Mouse (Mus musculus) left cerebral cortex, postnatal 14 days (tissue): ENCODE results near the gene BC052040. TPM values are rescaled to one million over a fixed set of nuclear protein-coding genes. Genes with fewer than 3 reads are reported as not detected.

Experiments used
- DNase-seq, 2 experiments: peaks; one replicate each; pipeline ENCODE4 v3.0.0; 2021 to 2022; ENCODE audit warnings: low spot score in 2 of 2, mixed read lengths in 1 of 2
- intact Hi-C: fragments of 180-260 bp; cut with DNase I; formaldehyde crosslinking; loops from one replicate; pipeline ENCODE4 v1.15.1; 2025
- total RNA-seq, 2 experiments: library from RNA; stranded (reverse); gene quantifications; 2 replicates each; pipeline ENCODE4 v1.2.3; 2021

The BC052040 gene
- total RNA-seq, 2 experiments from 2014 or later, result 6.5 to 8.0 TPM

- intact Hi-C loops, result no loop called here
- DNase-seq, result no peak
These were observed 154.9 kb downstream of the BC052040 start for GRCm38 (mm10) chr2:115736416-115736815.

- intact Hi-C loops, result no loop called here
- DNase-seq, result no peak
These were observed 156.4 kb downstream of the BC052040 start for GRCm38 (mm10) chr2:115737966-115738365.

- DNase-seq, result peak in 1 of 2 experiments; percentile 29
- intact Hi-C loops, result no loop called here
These were observed 160.5 kb downstream of the BC052040 start for GRCm38 (mm10) chr2:115742061-115742460.

- intact Hi-C loops, result no loop called here
- no peak for DNase-seq
These were observed 166.1 kb downstream of the BC052040 start for GRCm38 (mm10) chr2:115747639-115748038.

GRCm38 (mm10) chr2:115751177-115751576 lies 169.7 kb downstream of the BC052040 start:
- intact Hi-C loops, result no loop called here
- DNase-seq, result no peak

- intact Hi-C loops, result no loop called here
- DNase-seq, result no peak
These were observed 176.2 kb downstream of the BC052040 start for GRCm38 (mm10) chr2:115757685-115758084.

GRCm38 (mm10) chr2:115758542-115758941 lies 177.0 kb downstream of the BC052040 start:
- intact Hi-C loops, result no loop called here
- DNase-seq, result no peak

GRCm38 (mm10) chr2:115764595-115765305 lies 183.2 kb downstream of the BC052040 start:
- intact Hi-C loops, result no loop called here
- DNase-seq, result no peak

GRCm38 (mm10) chr2:115769597-115770305 lies 188.2 kb downstream of the BC052040 start:
- DNase-seq, result peak; percentile 51 to 82
- intact Hi-C loops, result no loop called here

- intact Hi-C loops, result no loop called here
These were observed 191.2 kb downstream of the BC052040 start for GRCm38 (mm10) chr2:115772709-115773108.

GRCm38 (mm10) chr2:115774153-115774908 lies 192.8 kb downstream of the BC052040 start:
- DNase-seq, result no peak
- intact Hi-C loops, result no loop called here

More at GRCm38 (mm10) chr2:115772709-115773108, 191.2 kb downstream of the BC052040 start:
- DNase-seq, result peak in 1 of 2 experiments; percentile 13

- no peak for DNase-seq
- intact Hi-C loops, result no loop called here
These were observed 194.1 kb downstream of the BC052040 start for GRCm38 (mm10) chr2:115775488-115776217.

- intact Hi-C loops, result no loop called here
- no peak for DNase-seq
These were observed 195.7 kb downstream of the BC052040 start for GRCm38 (mm10) chr2:115776924-115777860.

GRCm38 (mm10) chr2:115780546-115781011 lies 199.1 kb downstream of the BC052040 start:
- intact Hi-C loops, result no loop called here
- no peak for DNase-seq

GRCm38 (mm10) chr2:115785687-115786086 lies 204.2 kb downstream of the BC052040 start:
- DNase-seq, result no peak
- intact Hi-C loops, result no loop called here

GRCm38 (mm10) chr2:115798839-115799238 lies 217.3 kb downstream of the BC052040 start:
- DNase-seq, result peak in 1 of 2 experiments; percentile 13
- intact Hi-C loops, result no loop called here

- intact Hi-C loops, result no loop called here
- no peak for DNase-seq
These were observed 226.9 kb downstream of the BC052040 start for GRCm38 (mm10) chr2:115808376-115808775.

- intact Hi-C loops, result no loop called here
- DNase-seq, result peak in 1 of 2 experiments; percentile 8
These were observed 231.8 kb downstream of the BC052040 start for GRCm38 (mm10) chr2:115813316-115813715.
